Mouse (Mus musculus) midbrain, embryonic 10.5 days (tissue): ENCODE data around the gene Grasp. TPM values are rescaled to one million over a fixed set of nuclear protein-coding genes. Genes with fewer than 3 reads are reported as not detected.
A peak's percentile ranks its signal among the peaks of the same experiment; 100 is the strongest.

ENCODE experiments used
- DNase-seq: peaks from one replicate; pipeline ENCODE4 v3.0.0-alpha.2; 2017; ENCODE audit warnings: low spot score
- H3K27ac ChIP-seq: fragments of 300-500 bp; sonication (generic); replicated peaks from 2 replicates; pipeline ENCODE4 v1.5.1; 2016; ENCODE audit warnings: mild to moderate bottlenecking
- H3K27me3 ChIP-seq: fragments of 300-500 bp; sonication (generic); 2 replicates; pipeline ENCODE4 v1.6.1; 2016; ENCODE audit warnings: low read depth, mild to moderate bottlenecking; ENCODE audit not compliant: poor library complexity, severe bottlenecking
- H3K36me3 ChIP-seq: fragments of 300-500 bp; sonication (generic); 2 replicates; pipeline ENCODE4 v1.6.1; 2016; ENCODE audit warnings: mild to moderate bottlenecking, moderate library complexity
- H3K4me1 ChIP-seq: fragments of 300-500 bp; sonication (generic); 2 replicates; pipeline ENCODE4 v1.6.1; 2016
- H3K4me3 ChIP-seq: fragments of 300-500 bp; sonication (generic); 2 replicates; pipeline ENCODE4 v1.5.1; 2016; ENCODE audit warnings: mild to moderate bottlenecking, moderate library complexity
- H3K9me3 ChIP-seq: fragments of 300-500 bp; sonication (generic); replicated peaks from 2 replicates; pipeline ENCODE4 v1.6.1; 2016; ENCODE audit warnings: mild to moderate bottlenecking
- WGBS: fragments of 180-500 bp; shearing (Covaris S2); methylation state at CpG from one replicate; pipeline ENCODE4 v1.1.7; 2016; 5-methylcytosine and 5-hydroxymethylcytosine counted together
- polyA plus RNA-seq: library from polyadenylated mRNA; unstranded; fragments of >200 nt; fragmentation: Nextera tagmentation; extraction: Ambion mirVana; gene quantifications from 2 replicates; pipeline ENCODE4 v1.2.1, GENCODE M21; 2016

Grasp gene
- 3.2 and 4.2 TPM in 2 replicates for polyA plus RNA-seq

GRCm38 (mm10) chr15:101224006-101224906 lies at the start of gene Grasp:
TSS of gene Grasp (plus strand) at chr15:101224188.
- DNase-seq, result peak; percentile 86
- H3K4me3 ChIP-seq, result peak within 1 kb of the TSS; percentile 78
- H3K4me1 ChIP-seq, result peaks cover 81% of the 10 kb centered on the region
- H3K27me3 ChIP-seq, result peaks cover 48% of the 10 kb centered on the region
- H3K9me3 ChIP-seq, result no peaks in the 10 kb centered on the region
- under 1% methylated on average over 77 of the region's 77 CpGs for WGBS
- peaks cover 10% of the 10 kb centered on the region for H3K36me3 ChIP-seq
- peak within 1 kb of the TSS; percentile 90 for H3K27ac ChIP-seq

- no peaks in the 10 kb centered on the region for H3K9me3 ChIP-seq
- WGBS, result 2% methylated on average over 41 of the region's 46 CpGs
- DNase-seq, result no peak
- H3K36me3 ChIP-seq, result no peaks in the 10 kb centered on the region
- peaks cover 57% of the 10 kb centered on the region for H3K4me1 ChIP-seq
- H3K4me3 ChIP-seq, result peak overlapping the region; percentile 84
- peaks cover 18% of the 10 kb centered on the region for H3K27me3 ChIP-seq
- peak overlapping the region; percentile 97 for H3K27ac ChIP-seq
Observed at GRCm38 (mm10) chr15:101174294-101175130, 49.5 kb upstream of the Grasp start.

GRCm38 (mm10) chr15:101175131-101175460 lies 48.9 kb upstream of the Grasp start:
- Histone ChIP-seq H3K9me3 (no peaks in the 10 kb centered on the region), H3K36me3 (no peaks in the 10 kb centered on the region), H3K4me3 (peak overlapping the region; percentile 84), H3K4me1 (peaks cover 62% of the 10 kb centered on the region), H3K27me3 (peaks cover 18% of the 10 kb centered on the region), H3K27ac (peak overlapping the region; percentile 97)
- 22% methylated on average over 5 of the region's 5 CpGs for WGBS
- DNase-seq, result no peak

- H3K36me3 ChIP-seq, result no peaks in the 10 kb centered on the region
- peaks cover 18% of the 10 kb centered on the region for H3K27me3 ChIP-seq
- H3K4me3 ChIP-seq, result peak overlapping the region; percentile 84
- no peak for DNase-seq
- peaks cover 68% of the 10 kb centered on the region for H3K4me1 ChIP-seq
- 37% methylated on average over 17 of the region's 17 CpGs for WGBS
- peak overlapping the region; percentile 97 for H3K27ac ChIP-seq
- H3K9me3 ChIP-seq, result no peaks in the 10 kb centered on the region
Observed at GRCm38 (mm10) chr15:101175613-101176283, 48.2 kb upstream of the Grasp start.

GRCm38 (mm10) chr15:101176284-101176680 lies 47.7 kb upstream of the Grasp start:
- Histone ChIP-seq H3K27ac (no peak overlapping the region), H3K27me3 (peaks cover 18% of the 10 kb centered on the region), H3K4me1 (peaks cover 74% of the 10 kb centered on the region), H3K36me3 (no peaks in the 10 kb centered on the region), H3K9me3 (no peaks in the 10 kb centered on the region), H3K4me3 (peak overlapping the region; percentile 84; the same call in 1 of the 2 replicates)
- WGBS, result 62% methylated on average over 3 of the region's 3 CpGs
- no peak for DNase-seq

GRCm38 (mm10) chr15:101176795-101177691 lies 46.9 kb upstream of the Grasp start:
- H3K9me3 ChIP-seq, result no peaks in the 10 kb centered on the region
- peaks cover 11% of the 10 kb centered on the region for H3K27me3 ChIP-seq
- no peaks in the 10 kb centered on the region for H3K36me3 ChIP-seq
- no peak overlapping the region for H3K27ac ChIP-seq
- no peak for DNase-seq
- no peak overlapping the region for H3K4me3 ChIP-seq
- WGBS, result 84% methylated on average over 8 of the region's 8 CpGs
- peaks cover 81% of the 10 kb centered on the region for H3K4me1 ChIP-seq

GRCm38 (mm10) chr15:101180363-101181105 lies 43.5 kb upstream of the Grasp start:
- no peak for DNase-seq
- peaks cover 24% of the 10 kb centered on the region for H3K36me3 ChIP-seq
- no peaks in the 10 kb centered on the region; the same call in 1 of the 2 replicates for H3K9me3 ChIP-seq
- no peak overlapping the region for H3K4me3 ChIP-seq
- no peaks in the 10 kb centered on the region for H3K27me3 ChIP-seq
- WGBS, result 78% methylated on average over 15 of the region's 15 CpGs
- no peak overlapping the region for H3K27ac ChIP-seq
- peaks cover 65% of the 10 kb centered on the region for H3K4me1 ChIP-seq

GRCm38 (mm10) chr15:101181106-101181466 lies 42.9 kb upstream of the Grasp start:
- H3K9me3 ChIP-seq, result no peaks in the 10 kb centered on the region; the same call in 1 of the 2 replicates
- no peaks in the 10 kb centered on the region for H3K27me3 ChIP-seq
- H3K4me1 ChIP-seq, result peaks cover 59% of the 10 kb centered on the region
- H3K36me3 ChIP-seq, result peaks cover 28% of the 10 kb centered on the region
- peak overlapping the region; percentile 52; the same call in 1 of the 2 replicates for H3K27ac ChIP-seq
- peak overlapping the region; percentile 23; the same call in 1 of the 2 replicates for H3K4me3 ChIP-seq
- DNase-seq, result no peak
- 19% methylated on average over 5 of the region's 5 CpGs for WGBS

- no peak for DNase-seq
- Histone ChIP-seq H3K36me3 (peaks cover 29% of the 10 kb centered on the region), H3K9me3 (no peaks in the 10 kb centered on the region; the same call in 1 of the 2 replicates), H3K4me1 (peaks cover 55% of the 10 kb centered on the region), H3K27ac (peak overlapping the region; percentile 52; the same call in 1 of the 2 replicates), H3K27me3 (no peaks in the 10 kb centered on the region), H3K4me3 (peak overlapping the region; percentile 23; the same call in 1 of the 2 replicates)
- WGBS, result 12% methylated on average over 4 of the region's 4 CpGs
Observed at GRCm38 (mm10) chr15:101181500-101181899, 42.5 kb upstream of the Grasp start.

GRCm38 (mm10) chr15:101182676-101183075 lies 41.3 kb upstream of the Grasp start:
- no peak for DNase-seq
- H3K9me3 ChIP-seq, result no peaks in the 10 kb centered on the region; the same call in 1 of the 2 replicates
- no peaks in the 10 kb centered on the region for H3K27me3 ChIP-seq
- H3K4me1 ChIP-seq, result peaks cover 43% of the 10 kb centered on the region
- peaks cover 29% of the 10 kb centered on the region for H3K36me3 ChIP-seq
- H3K4me3 ChIP-seq, result no peak overlapping the region
- WGBS, result 84% methylated on average over 5 of the region's 5 CpGs
- no peak overlapping the region for H3K27ac ChIP-seq

- Histone ChIP-seq H3K36me3 (peaks cover 29% of the 10 kb centered on the region), H3K27me3 (no peaks in the 10 kb centered on the region), H3K27ac (no peak overlapping the region), H3K4me3 (no peak overlapping the region), H3K4me1 (peaks cover 30% of the 10 kb centered on the region), H3K9me3 (no peaks in the 10 kb centered on the region; the same call in 1 of the 2 replicates)
- DNase-seq, result no peak
- 96% methylated on average over 8 of the region's 8 CpGs for WGBS
Observed at GRCm38 (mm10) chr15:101184300-101184699, 39.7 kb upstream of the Grasp start.
